Mouse (Mus musculus): Measurements from ENCODE around the gene Fbxl16.

Gene Fbxl16

DNA sequence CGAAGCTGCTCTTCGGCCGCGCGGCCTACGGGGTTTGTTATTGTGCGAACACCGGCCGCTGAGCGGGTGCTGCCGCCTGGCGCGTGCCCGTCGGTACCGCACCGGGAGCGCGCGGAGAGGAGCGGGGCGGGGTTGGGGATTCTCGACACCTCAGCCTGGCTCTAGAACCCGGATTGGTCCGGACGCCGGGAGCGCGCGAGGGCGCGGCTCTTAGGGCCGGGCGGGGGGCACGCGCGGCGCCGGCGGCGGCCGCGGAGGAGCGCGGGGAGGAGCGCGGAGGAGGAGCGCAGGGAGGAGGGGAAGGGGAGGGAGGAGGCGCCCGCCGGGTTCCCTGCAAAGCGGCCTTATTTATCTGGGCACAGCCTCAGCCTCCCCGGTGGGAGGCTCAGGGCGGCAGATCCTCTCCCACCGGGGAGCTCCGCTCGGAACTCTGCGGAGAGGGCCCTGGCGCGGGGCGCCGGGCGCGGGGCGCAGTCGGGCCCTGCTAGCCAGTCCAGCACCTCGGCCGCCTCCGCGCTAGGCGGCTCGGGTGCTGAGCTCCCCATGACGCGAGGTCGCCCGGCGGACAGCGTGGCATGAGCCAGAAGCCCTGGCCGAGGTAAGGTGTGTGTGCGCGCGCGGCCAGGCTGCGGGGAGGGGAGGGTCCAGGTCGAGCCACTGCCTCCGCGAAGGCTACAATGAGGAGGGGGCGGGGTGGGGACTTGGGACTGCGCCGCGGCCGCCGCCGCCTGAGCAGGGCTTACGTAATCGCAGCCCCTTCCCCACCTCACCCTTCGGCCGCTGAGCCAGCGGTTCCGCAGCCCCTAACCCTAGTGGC lies at the start of gene Fbxl16:
Gene Fbxl16 (plus strand): TSS at position 297 of the 817 bp plus-strand sequence.
- in situ Hi-C loops (cut with MboI, MseI): no loop called here

GRCm38 (mm10) chr17:25760148-25760547 lies 48.7 kb upstream of the Fbxl16 start:
- in situ Hi-C loops (cut with MboI, MseI): loop anchor here (10.0 kb wide), 1 partner anchor 465 kb away; the partner anchor contains the start of gene Prss34

DNA sequence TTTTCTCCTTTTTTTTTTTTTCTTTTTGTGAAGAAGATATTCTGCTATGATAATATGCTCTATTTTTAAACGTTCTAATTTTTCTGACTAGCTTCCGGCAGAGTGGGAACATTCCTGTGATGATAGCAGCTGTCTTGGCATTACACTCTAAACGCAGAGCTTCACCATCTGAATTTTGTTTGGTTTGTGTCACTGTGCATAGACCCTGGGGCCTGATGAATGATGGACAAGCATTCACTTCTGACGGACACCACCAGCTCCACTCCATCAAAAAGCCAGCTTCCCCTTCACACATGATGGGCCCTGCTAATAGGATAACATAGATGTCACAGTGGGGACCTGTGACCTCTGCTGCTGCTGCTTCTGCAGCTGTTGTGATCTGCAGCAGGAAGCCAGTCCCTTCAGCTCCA lies 47.3 kb upstream of the Fbxl16 start:
- in situ Hi-C loops (cut with MboI, MseI): loop anchor here (10.0 kb wide), 1 partner anchor 467 kb away; the partner anchor contains the start of gene Prss34

GRCm38 (mm10) chr17:25762591-25762990 lies 46.3 kb upstream of the Fbxl16 start:
- in situ Hi-C loops (cut with MboI, MseI): loop anchor here (10.0 kb wide), 1 partner anchor 468 kb away; the partner anchor contains the start of gene Prss34

- in situ Hi-C loops (cut with MboI, MseI): loop anchor here (10.0 kb wide), 1 partner anchor 471 kb away; the partner anchor contains the start of gene Prss34
Observed at GRCm38 (mm10) chr17:25765886-25766285, 43.0 kb upstream of the Fbxl16 start.

DNA sequence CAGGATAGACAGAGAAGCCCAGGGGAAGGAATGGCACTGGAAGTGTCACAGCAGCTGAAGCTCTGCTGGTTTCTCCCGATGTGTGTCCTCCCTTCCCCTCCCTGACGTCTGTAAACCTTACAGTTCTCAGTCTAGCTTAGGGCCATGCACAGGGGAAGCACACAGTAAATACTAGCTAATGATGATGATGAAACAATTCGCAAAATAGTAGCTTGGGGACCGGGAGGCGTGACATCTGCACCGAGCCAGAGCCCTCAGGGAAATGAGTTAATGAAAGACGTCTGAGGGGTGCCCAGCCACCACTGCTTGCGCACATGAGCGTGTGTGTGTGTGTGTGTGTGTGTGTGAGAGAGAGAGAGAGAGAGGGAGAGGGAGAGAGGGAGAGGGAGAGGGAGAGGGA lies 39.6 kb upstream of the Fbxl16 start:
- in situ Hi-C loops (cut with MboI, MseI): loop anchor here (10.0 kb wide), 1 partner anchor 475 kb away; the partner anchor contains the start of gene Prss34

DNA sequence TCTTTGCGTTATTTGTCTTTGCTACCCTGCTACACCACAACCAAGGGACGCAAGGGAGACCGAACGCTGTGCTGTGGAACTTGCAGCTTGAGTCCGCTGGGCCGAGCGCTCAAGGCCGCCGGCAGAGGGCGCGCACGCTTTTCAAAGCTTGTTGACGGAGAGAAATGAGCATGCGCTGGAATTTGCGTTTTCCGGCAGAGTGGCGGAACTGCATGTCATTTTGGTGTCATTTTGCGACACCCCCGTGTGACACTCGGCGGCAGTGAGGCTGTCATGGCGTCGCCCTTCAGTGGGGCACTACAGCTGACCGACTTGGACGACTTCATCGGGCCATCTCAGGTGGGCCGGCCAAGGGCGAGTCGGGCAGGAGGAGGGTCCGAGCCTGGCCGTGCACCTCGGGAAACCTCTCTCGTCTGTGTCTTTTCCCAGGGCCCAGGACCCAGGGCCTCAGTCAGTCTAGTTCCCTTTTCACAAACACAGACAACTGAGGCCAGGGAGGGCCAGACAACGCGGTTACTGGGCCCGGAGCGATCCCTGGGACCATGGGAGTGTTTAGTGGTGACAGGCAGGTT lies 35.2 kb upstream of the Fbxl16 start, which contains the start of gene Narfl:
Gene Narfl (plus strand): TSS at position 228 of the 572 bp plus-strand sequence.
- in situ Hi-C loops (cut with MboI, MseI): no loop called here

DNA sequence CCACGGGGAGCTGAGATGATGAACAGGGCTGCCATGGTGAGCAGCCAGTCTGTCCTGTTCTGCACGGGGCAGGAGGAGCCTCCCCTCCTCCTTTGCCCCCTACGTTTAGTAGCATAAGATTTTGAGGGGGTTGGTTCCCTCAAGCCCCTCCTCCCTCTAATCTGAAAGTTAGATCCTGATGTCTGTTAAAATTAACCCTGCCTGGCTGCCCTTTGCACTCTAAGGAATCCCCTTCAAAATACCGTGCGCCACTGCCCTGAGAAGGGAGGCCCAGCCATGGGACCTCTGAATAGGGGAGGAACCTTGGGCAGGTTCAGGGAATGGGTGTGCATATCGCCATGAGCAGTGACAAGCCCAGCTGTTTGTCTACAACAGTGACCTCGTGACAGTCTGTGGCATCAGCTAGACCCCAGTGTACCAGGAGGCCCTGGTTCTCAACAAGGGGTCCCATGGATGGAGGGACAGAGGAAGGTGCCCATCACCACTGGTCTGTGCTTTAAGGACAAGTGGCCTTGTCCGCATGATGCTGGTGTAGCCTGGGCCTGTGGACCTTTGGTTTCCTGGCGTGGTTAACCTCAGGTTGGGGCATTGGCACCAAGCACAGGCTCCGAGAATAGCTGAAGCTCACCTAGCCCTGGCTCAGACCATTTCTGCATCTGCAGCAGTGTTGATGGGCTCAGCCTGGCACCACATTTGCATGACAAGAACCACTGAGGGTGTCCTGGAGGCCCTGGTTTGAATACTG lies 33.4 kb upstream of the Fbxl16 start:
- in situ Hi-C loops (cut with MboI, MseI): no loop called here

DNA sequence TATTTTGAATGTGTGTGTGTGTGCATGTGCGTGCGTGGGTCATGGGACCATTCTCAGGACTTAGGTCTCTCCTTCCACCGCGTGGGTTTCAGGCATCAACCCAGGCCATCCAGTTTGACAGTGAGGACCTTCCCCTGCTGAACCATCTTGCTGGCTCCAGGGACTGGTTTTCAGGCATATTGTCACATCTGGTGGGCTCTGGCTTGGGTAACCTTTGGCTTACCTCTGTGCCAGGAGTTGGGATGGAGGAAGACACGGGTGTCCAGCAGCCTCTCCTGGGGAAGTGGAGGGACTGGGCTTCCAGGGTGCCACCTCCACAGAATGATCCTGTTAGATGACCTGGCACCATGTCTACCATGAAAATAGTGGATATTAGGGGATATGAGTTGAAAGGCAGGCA lies 30.9 kb upstream of the Fbxl16 start:
- in situ Hi-C loops (cut with MboI, MseI): no loop called here

DNA sequence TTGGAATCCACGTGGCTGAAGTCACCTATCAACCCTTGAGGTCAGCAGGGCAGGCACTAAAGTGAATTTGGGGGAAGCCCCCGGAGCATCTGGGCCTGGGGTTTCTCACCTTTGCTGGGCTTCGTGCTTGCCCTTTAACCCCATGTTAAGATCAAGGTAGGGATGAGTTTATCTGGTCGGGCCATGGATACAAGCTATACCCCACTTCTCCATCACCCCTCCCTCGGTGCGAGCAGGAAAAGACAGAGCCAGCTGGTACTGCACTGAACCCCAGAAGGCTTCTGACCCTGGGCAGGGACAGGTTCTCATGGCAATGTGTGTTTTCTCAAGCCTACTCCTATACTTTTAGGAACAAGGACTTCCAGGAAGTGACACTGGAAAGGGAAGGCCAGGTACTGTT lies 27.5 kb upstream of the Fbxl16 start:
- in situ Hi-C loops (cut with MboI, MseI): loop anchor here (5.0 kb wide), 1 partner anchor 44 kb away; the partner anchor contains the start of gene Mslnl

DNA sequence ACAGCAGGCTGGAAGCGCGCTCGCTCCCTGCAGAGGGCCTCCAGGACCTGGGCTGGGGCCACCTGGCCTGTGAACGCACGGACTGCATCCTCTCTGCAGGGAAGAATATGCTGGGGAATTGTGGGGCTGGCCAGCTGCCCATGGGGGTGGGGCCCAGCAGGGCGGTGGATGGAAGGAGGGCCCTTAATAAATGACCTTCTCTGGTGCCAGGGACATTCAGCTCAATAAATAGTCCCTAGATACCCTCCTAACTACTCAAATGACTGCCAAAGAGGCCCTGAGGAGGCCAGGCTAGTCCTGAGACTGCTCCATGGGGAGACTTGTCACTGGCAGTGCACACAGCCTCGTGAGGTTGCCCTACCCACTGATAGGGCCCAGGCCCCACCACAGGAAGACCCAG lies 25.8 kb upstream of the Fbxl16 start:
- in situ Hi-C loops (cut with MboI, MseI): loop anchor here (5.0 kb wide), 1 partner anchor 46 kb away; the partner anchor contains the start of gene Mslnl

DNA sequence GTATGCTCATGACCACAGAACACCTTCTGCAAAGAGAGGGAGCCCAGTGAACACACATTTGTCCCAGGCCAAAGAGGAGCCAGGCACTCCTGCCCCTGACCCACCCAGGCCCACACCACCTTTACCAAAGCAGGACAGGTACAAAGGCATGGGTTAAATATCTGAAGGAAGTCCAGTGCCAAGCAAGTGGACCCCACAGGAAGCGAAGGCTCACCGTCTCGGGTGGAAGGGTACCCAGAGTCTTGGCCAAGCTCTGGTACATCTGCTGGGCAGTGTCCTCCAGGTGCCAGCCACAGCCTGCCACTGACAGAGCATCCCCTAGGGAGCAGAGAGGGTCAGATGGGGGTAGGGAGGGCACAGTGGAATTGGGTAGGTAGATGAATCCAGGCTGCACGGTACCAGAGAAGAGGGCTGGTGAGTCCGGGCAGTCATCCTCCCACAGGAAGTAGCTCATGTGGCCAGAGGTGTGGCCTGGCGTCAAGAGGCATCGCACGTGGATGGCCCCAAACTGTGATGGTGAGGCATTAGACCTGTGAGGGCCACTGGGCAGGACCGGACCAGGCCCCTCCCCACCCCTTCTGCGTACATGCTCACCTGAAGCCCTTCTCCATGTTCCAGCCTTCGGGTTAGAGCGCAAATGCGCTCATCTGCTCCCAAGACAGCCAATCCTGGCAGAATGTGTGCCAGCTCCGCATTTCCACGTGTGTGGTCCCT lies 24.9 kb upstream of the Fbxl16 start:
- in situ Hi-C loops (cut with MboI, MseI): loop anchor here (5.0 kb wide), 1 partner anchor 47 kb away; the partner anchor contains the start of gene Mslnl

GRCm38 (mm10) chr17:25785281-25785745 lies 23.6 kb upstream of the Fbxl16 start, which contains the start of gene Haghl:
Haghl (minus strand) TSS chr17:25785673.
- in situ Hi-C loops (cut with MboI, MseI): no loop called here

DNA sequence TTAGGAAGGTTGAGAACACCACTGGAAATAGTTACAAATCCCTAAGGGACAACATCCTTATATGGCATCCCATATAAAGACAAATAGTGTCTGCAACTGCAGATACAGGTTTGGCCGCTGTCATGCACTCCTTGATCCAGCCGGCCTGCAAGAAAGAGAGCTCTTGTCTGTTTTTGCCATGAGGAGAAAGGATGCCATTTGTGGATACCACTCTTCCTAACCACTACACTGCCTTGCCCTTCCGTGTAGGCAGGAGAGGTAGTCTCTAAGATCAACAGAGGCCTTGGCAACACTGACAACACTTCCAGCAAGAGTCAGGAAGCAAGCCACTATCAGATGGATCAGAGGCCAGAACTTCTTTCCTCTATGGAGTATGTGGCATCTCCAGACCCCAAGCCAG lies 22.6 kb upstream of the Fbxl16 start, which contains the start of gene Ccdc78:
Gene Ccdc78 (plus strand): TSS at position 301 of the 400 bp plus-strand sequence.
- in situ Hi-C loops (cut with MboI, MseI): no loop called here

- in situ Hi-C loops (cut with MboI, MseI): no loop called here
Observed at GRCm38 (mm10) chr17:25786781-25787504, 21.9 kb upstream of the Fbxl16 start.

DNA sequence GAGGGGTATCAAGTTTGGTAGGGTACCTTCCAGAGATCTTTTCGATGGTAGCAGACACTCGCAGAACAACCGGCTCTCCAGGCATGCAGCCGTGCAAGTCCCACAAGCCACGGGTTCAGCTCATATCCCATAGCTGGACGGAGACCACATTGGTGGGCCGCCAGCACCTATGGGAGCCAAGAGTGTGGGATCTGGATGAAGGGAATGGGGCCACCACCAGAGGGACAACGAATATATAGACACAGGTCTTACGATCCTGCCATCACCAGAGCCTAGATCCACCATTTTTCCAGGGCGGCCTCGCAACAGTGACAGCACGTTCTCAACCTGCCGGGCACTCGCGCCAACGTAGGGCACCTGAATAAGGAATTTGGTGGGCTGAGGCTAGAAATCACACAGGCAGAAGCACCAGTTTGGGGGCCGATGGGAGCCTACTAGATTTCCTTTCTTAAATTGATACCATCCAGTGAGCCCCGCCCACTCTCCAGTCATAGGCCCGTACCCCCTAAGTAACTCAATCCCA lies 17.5 kb upstream of the Fbxl16 start:
- in situ Hi-C loops (cut with MboI, MseI): no loop called here

- in situ Hi-C loops (cut with MboI, MseI): no loop called here
Observed at GRCm38 (mm10) chr17:25791843-25792527, 16.9 kb upstream of the Fbxl16 start.

GRCm38 (mm10) chr17:25792615-25793014 lies 16.3 kb upstream of the Fbxl16 start, which contains the start of gene Fam173a:
Fam173a (minus strand) TSS chr17:25792901.
- in situ Hi-C loops (cut with MboI, MseI): no loop called here

- in situ Hi-C loops (cut with MboI, MseI): no loop called here
Observed at GRCm38 (mm10) chr17:25794197-25794596, 14.7 kb upstream of the Fbxl16 start.

Measured in T-helper 2 cell (primary cell).